Mouse (Mus musculus) liver, postnatal 0 days (tissue): ENCODE measurements at regions not wholly inside any gene's neighbourhood (a gene's known extent, or its start where the extent isn't known, plus 50 kb on each side); places are given as distances from the start of the nearest gene placed in this dataset.

Experiments used
- CTCF ChIP-seq: sonication (generic); IDR thresholded peaks from 2 replicates; pipeline ENCODE4 v1.5.1; 2016; ENCODE audit warnings: antibody characterized with exemption, low read depth
- EP300 ChIP-seq: IDR thresholded peaks from 2 replicates; pipeline ENCODE4 v1.6.1; 2016; ENCODE audit warnings: antibody characterized with exemption, low read depth, mild to moderate bottlenecking

GRCm38 (mm10) chr1:168495687-168496527 is 63.8 kb upstream of the Pbx1 start:
- TF ChIP-seq CTCF = no peak
- no peak for TF ChIP-seq EP300
